Mouse (Mus musculus): Measurements from ENCODE around the gene Aicda. TPM values are rescaled to one million over a fixed set of nuclear protein-coding genes. Genes with fewer than 3 reads are reported as not detected.

Aicda gene
- not detected for total RNA-seq (2023)

GRCm38 (mm10) chr6:122553606-122554005 is at the start of gene Aicda:
TSS of gene Aicda (plus strand) at chr6:122553801.

GRCm38 (mm10) chr6:122505545-122505944 is 48.1 kb upstream of the Aicda start, which contains the start of gene Mfap5:
TSS of gene Mfap5 (plus strand) at chr6:122505845.

GRCm38 (mm10) chr6:122602242-122602991 is 48.8 kb downstream of the Aicda start, which contains the start of gene Apobec1:
TSS of gene Apobec1 (minus strand) at chr6:122602444.

GRCm38 (mm10) chr6:122609771-122610170 is 56.2 kb downstream of the Aicda start, which contains the start of gene Gdf3:
TSS of gene Gdf3 (minus strand) at chr6:122610087.

Other genes starting within 250 kb of the Aicda start
- 100 to 1,000 TPM; 112 to 132 TPM for gene M6pr, start 245.1 kb upstream of the Aicda start, total RNA-seq (2023)
- 10 to 100 TPM; 13.2 to 17.1 TPM for gene Phc1, start 213.2 kb upstream of the Aicda start, total RNA-seq (2023)
- not detected for gene Rimklb, start 55.0 kb upstream of the Aicda start, total RNA-seq (2023)
- gene Mfap5, start 48.0 kb upstream of the Aicda start, total RNA-seq (2023): not detected
- gene Apobec1, start 48.6 kb downstream of the Aicda start, total RNA-seq (2023): 10 to 100 TPM; 75.2 to 89.4 TPM
- gene Gdf3, start 56.3 kb downstream of the Aicda start, total RNA-seq (2023): under 1 TPM; 0.18 to 0.53 TPM
- not detected for gene Dppa3, start 72.6 kb downstream of the Aicda start, total RNA-seq (2023)
- not detected for gene Nanog, start 153.7 kb downstream of the Aicda start, total RNA-seq (2023)
- gene Slc2a3, start 247.8 kb downstream of the Aicda start, total RNA-seq (2023): 100 to 1,000 TPM; 488 to 517 TPM